Mouse (Mus musculus): ENCODE results near the gene Ctsd. TPM values are rescaled to one million over a fixed set of nuclear protein-coding genes. Genes with fewer than 3 reads are reported as not detected.
"Not testable (repeated sequence)": the region's sequence is repeated elsewhere in the genome, so short reads cannot be mapped to it uniquely, and the experiment has no call there.

The Ctsd gene
- polyA plus RNA-seq, 1 experiment: 1,150 TPM

- H3K4me1 ChIP-seq (ENCODE audit: control insufficient read depth, insufficient read depth, insufficient read length, low read length): no peaks in the 10 kb centered on the region; the same call in 1 of the 2 replicates
- no peak overlapping the region for H3K27ac ChIP-seq (replicated peaks; ENCODE audit: low read depth, low read length)
- H3K4me3 ChIP-seq (ENCODE audit: insufficient read depth, low read depth, low read length): no peak overlapping the region
Observed at GRCm38 (mm10) chr7:142413285-142413684, 25.4 kb upstream of the Ctsd start.

- H3K27ac ChIP-seq (replicated peaks; ENCODE audit: low read depth, low read length): no peak overlapping the region
Observed at GRCm38 (mm10) chr7:142409603-142410002, 21.8 kb upstream of the Ctsd start.

GRCm38 (mm10) chr7:142408686-142409085 lies 20.8 kb upstream of the Ctsd start:
- no peak overlapping the region for H3K4me3 ChIP-seq (ENCODE audit: insufficient read depth, low read depth, low read length)
- no peaks in the 10 kb centered on the region for H3K4me1 ChIP-seq (ENCODE audit: control insufficient read depth, insufficient read depth, insufficient read length, low read length)
- H3K27ac ChIP-seq (replicated peaks; ENCODE audit: low read depth, low read length): no peak overlapping the region

More at GRCm38 (mm10) chr7:142409603-142410002, 21.8 kb upstream of the Ctsd start:
- Histone ChIP-seq H3K4me3 (ENCODE audit: insufficient read depth, low read depth, low read length) (no peak overlapping the region), H3K4me1 (ENCODE audit: control insufficient read depth, insufficient read depth, insufficient read length, low read length) (no peaks in the 10 kb centered on the region)

GRCm38 (mm10) chr7:142407935-142408334 lies 20.1 kb upstream of the Ctsd start:
- Histone ChIP-seq H3K4me1 (ENCODE audit: control insufficient read depth, insufficient read depth, insufficient read length, low read length) (no peaks in the 10 kb centered on the region), H3K27ac (replicated peaks; ENCODE audit: low read depth, low read length) (no peak overlapping the region), H3K4me3 (ENCODE audit: insufficient read depth, low read depth, low read length) (no peak overlapping the region)

- H3K4me1 ChIP-seq (ENCODE audit: control insufficient read depth, insufficient read depth, insufficient read length, low read length); H3K4me3 ChIP-seq (ENCODE audit: insufficient read depth, low read depth, low read length); H3K27ac ChIP-seq (replicated peaks; ENCODE audit: low read depth, low read length): not testable (repeated sequence)
Observed at GRCm38 (mm10) chr7:142405134-142405533, 17.3 kb upstream of the Ctsd start.

- H3K4me1 ChIP-seq (ENCODE audit: control insufficient read depth, insufficient read depth, insufficient read length, low read length): peaks cover 15% of the 10 kb centered on the region; the same call in 1 of the 2 replicates
- H3K27ac ChIP-seq (replicated peaks; ENCODE audit: low read depth, low read length): no peak overlapping the region
- no peak overlapping the region for H3K4me3 ChIP-seq (ENCODE audit: insufficient read depth, low read depth, low read length)
Observed at GRCm38 (mm10) chr7:142403591-142403990, 15.8 kb upstream of the Ctsd start.

GRCm38 (mm10) chr7:142400750-142401142 lies 12.9 kb upstream of the Ctsd start:
- Histone ChIP-seq H3K27ac (replicated peaks; ENCODE audit: low read depth, low read length) (no peak overlapping the region), H3K4me3 (ENCODE audit: insufficient read depth, low read depth, low read length) (no peak overlapping the region), H3K4me1 (ENCODE audit: control insufficient read depth, insufficient read depth, insufficient read length, low read length) (peaks cover 32% of the 10 kb centered on the region)

GRCm38 (mm10) chr7:142400112-142400749 lies 12.4 kb upstream of the Ctsd start:
- H3K27ac ChIP-seq (replicated peaks; ENCODE audit: low read depth, low read length): no peak overlapping the region
- peaks cover 36% of the 10 kb centered on the region for H3K4me1 ChIP-seq (ENCODE audit: control insufficient read depth, insufficient read depth, insufficient read length, low read length)
- no peak overlapping the region for H3K4me3 ChIP-seq (ENCODE audit: insufficient read depth, low read depth, low read length)

GRCm38 (mm10) chr7:142399250-142399649 lies 11.4 kb upstream of the Ctsd start:
- Histone ChIP-seq H3K4me3 (ENCODE audit: insufficient read depth, low read depth, low read length) (no peak overlapping the region), H3K27ac (replicated peaks; ENCODE audit: low read depth, low read length) (peak overlapping the region; percentile 81), H3K4me1 (ENCODE audit: control insufficient read depth, insufficient read depth, insufficient read length, low read length) (peaks cover 44% of the 10 kb centered on the region)

GRCm38 (mm10) chr7:142398052-142398451 lies 10.2 kb upstream of the Ctsd start:
- Histone ChIP-seq H3K4me3 (ENCODE audit: insufficient read depth, low read depth, low read length) (no peak overlapping the region), H3K4me1 (ENCODE audit: control insufficient read depth, insufficient read depth, insufficient read length, low read length) (peaks cover 56% of the 10 kb centered on the region), H3K27ac (replicated peaks; ENCODE audit: low read depth, low read length) (peak overlapping the region; percentile 81)

- 0 out of 2 replicates have a peak overlapping the region, but pooled peaks have one; percentile 11 for H3K27ac ChIP-seq (replicated peaks; ENCODE audit: low read depth, low read length)
- peaks cover 65% of the 10 kb centered on the region for H3K4me1 ChIP-seq (ENCODE audit: control insufficient read depth, insufficient read depth, insufficient read length, low read length)
- H3K4me3 ChIP-seq (ENCODE audit: insufficient read depth, low read depth, low read length): no peak overlapping the region
Observed at GRCm38 (mm10) chr7:142396611-142397010, 8.8 kb upstream of the Ctsd start.

- Histone ChIP-seq H3K4me3 (ENCODE audit: insufficient read depth, low read depth, low read length) (no peak overlapping the region), H3K27ac (replicated peaks; ENCODE audit: low read depth, low read length) (peak overlapping the region; percentile 87; the same call in 1 of the 2 replicates), H3K4me1 (ENCODE audit: control insufficient read depth, insufficient read depth, insufficient read length, low read length) (peaks cover 67% of the 10 kb centered on the region)
Observed at GRCm38 (mm10) chr7:142395472-142395871, 7.6 kb upstream of the Ctsd start.

GRCm38 (mm10) chr7:142394261-142395190 lies 6.7 kb upstream of the Ctsd start:
- Histone ChIP-seq H3K4me1 (ENCODE audit: control insufficient read depth, insufficient read depth, insufficient read length, low read length) (peaks cover 62% of the 10 kb centered on the region), H3K4me3 (ENCODE audit: insufficient read depth, low read depth, low read length) (no peak overlapping the region), H3K27ac (replicated peaks; ENCODE audit: low read depth, low read length) (peak overlapping the region; percentile 87)

- H3K4me3 ChIP-seq (ENCODE audit: insufficient read depth, low read depth, low read length): no peak overlapping the region
Observed at GRCm38 (mm10) chr7:142393191-142393590, 5.4 kb upstream of the Ctsd start.

GRCm38 (mm10) chr7:142391609-142392008 lies 3.8 kb upstream of the Ctsd start:
- Histone ChIP-seq H3K4me1 (ENCODE audit: control insufficient read depth, insufficient read depth, insufficient read length, low read length) (peaks cover 44% of the 10 kb centered on the region; the same call in 1 of the 2 replicates), H3K27ac (replicated peaks; ENCODE audit: low read depth, low read length) (peak overlapping the region; percentile 61; the same call in 1 of the 2 replicates), H3K4me3 (ENCODE audit: insufficient read depth, low read depth, low read length) (no peak overlapping the region)

More at GRCm38 (mm10) chr7:142393191-142393590, 5.4 kb upstream of the Ctsd start:
- Histone ChIP-seq H3K4me1 (ENCODE audit: control insufficient read depth, insufficient read depth, insufficient read length, low read length) (peaks cover 52% of the 10 kb centered on the region), H3K27ac (replicated peaks; ENCODE audit: low read depth, low read length) (peak overlapping the region; percentile 87)

Measured in brown adipose tissue, adult 24 weeks (tissue).